Mouse (Mus musculus) embryonic facial prominence, embryonic 11.5 days (tissue): ENCODE measurements around the gene March1. TPM values are rescaled to one million over a fixed set of nuclear protein-coding genes. Genes with fewer than 3 reads are reported as not detected.
"Not testable (repeated sequence)": the region's sequence is repeated elsewhere in the genome, so short reads cannot be mapped to it uniquely, and the experiment has no call there.

Experiments
- ATAC-seq: fragments of 200-750 bp; cut with Nextera tagmentation; replicated peaks from 2 replicates; pipeline ENCODE4 v1.8.0; 2017; ENCODE audit warnings: low read depth; ENCODE audit not compliant: insufficient number of reproducible peaks, low FRiP score, low TSS enrichment
- DNase-seq: peaks from one replicate; pipeline ENCODE4 v3.0.0-alpha.2; 2015; ENCODE audit warnings: low spot score
- H3K27ac ChIP-seq: fragments of 300-500 bp; sonication (generic); replicated peaks from 2 replicates; pipeline ENCODE4 v1.5.1; 2014; ENCODE audit warnings: mild to moderate bottlenecking, low read depth, low read length, control low read depth
- H3K27me3 ChIP-seq: fragments of 300-500 bp; sonication (generic); 2 replicates; pipeline ENCODE4 v1.6.1; 2014; ENCODE audit warnings: mild to moderate bottlenecking, low read length, moderate library complexity, mixed read lengths; ENCODE audit not compliant: control insufficient read depth, insufficient read depth
- H3K36me3 ChIP-seq: fragments of 300-500 bp; sonication (generic); replicated peaks from 2 replicates; pipeline ENCODE4 v1.6.1; 2014; ENCODE audit warnings: low read depth, mild to moderate bottlenecking, low read length, moderate library complexity, mixed read lengths; ENCODE audit not compliant: control insufficient read depth, insufficient read depth
- H3K4me1 ChIP-seq: fragments of 300-500 bp; sonication (generic); 2 replicates; pipeline ENCODE4 v1.6.1; 2014; ENCODE audit warnings: low read length, mixed read lengths; ENCODE audit not compliant: control insufficient read depth, insufficient read depth
- H3K4me2 ChIP-seq: fragments of 300-500 bp; sonication (generic); 2 replicates; pipeline ENCODE4 v1.6.1; 2014; ENCODE audit warnings: low read depth, mild to moderate bottlenecking, control low read depth, low read length, moderate library complexity
- H3K4me3 ChIP-seq: fragments of 300-500 bp; sonication (generic); 2 replicates; pipeline ENCODE4 v1.5.1; 2014; ENCODE audit warnings: low read depth, low read length, control low read depth
- H3K9ac ChIP-seq: fragments of 300-500 bp; sonication (generic); replicated peaks from 2 replicates; pipeline ENCODE4 v1.6.1; 2014; ENCODE audit warnings: mild to moderate bottlenecking, control low read depth, low read length
- H3K9me3 ChIP-seq: fragments of 300-500 bp; sonication (generic); replicated peaks from 2 replicates; pipeline ENCODE4 v1.6.1; 2016; ENCODE audit warnings: mild to moderate bottlenecking, low read length, inconsistent platforms, mixed read lengths; ENCODE audit not compliant: control insufficient read depth
- WGBS: fragments of 180-500 bp; shearing (Covaris S2); extraction: QIAGEN DNeasy Blood & Tissue Kit; methylation state at CpG from one replicate; pipeline ENCODE4 v1.1.7; 2014; 5-methylcytosine and 5-hydroxymethylcytosine counted together
- polyA plus RNA-seq: library from polyadenylated mRNA; unstranded; fragments of >200 nt; fragmentation: Nextera tagmentation; extraction: Ambion mirVana; gene quantifications from 2 replicates; pipeline ENCODE4 v1.2.1, GENCODE M21; 2014

Gene March1
- polyA plus RNA-seq, 1 experiment from 2014 or later = 0.70 TPM

- ATAC-seq = no peak
- no peaks in the 10 kb centered on the region for H3K27me3 ChIP-seq
- no peaks in the 10 kb centered on the region for H3K36me3 ChIP-seq
- H3K4me1 ChIP-seq = no peaks in the 10 kb centered on the region
- no peak overlapping the region for H3K4me2 ChIP-seq
- H3K9me3 ChIP-seq = no peaks in the 10 kb centered on the region
- H3K27ac ChIP-seq = no peak overlapping the region
- no peak for DNase-seq
- H3K4me3 ChIP-seq = no peak overlapping the region
- no peak overlapping the region for H3K9ac ChIP-seq
- WGBS = 83% methylated on average over 6 of the region's 6 CpGs
These were observed 789.1 kb downstream of the March1 start for GRCm38 (mm10) chr8:66406596-66407361.

GRCm38 (mm10) chr8:66410080-66410615, 792.4 kb downstream of the March1 start:
- Histone ChIP-seq H3K36me3 (no peaks in the 10 kb centered on the region), H3K4me3 (no peak overlapping the region), H3K4me2 (no peak overlapping the region), H3K27ac (no peak overlapping the region), H3K4me1 (no peaks in the 10 kb centered on the region), H3K9ac (no peak overlapping the region), H3K27me3 (no peaks in the 10 kb centered on the region), H3K9me3 (no peaks in the 10 kb centered on the region)
- ATAC-seq (no peak), DNase-seq (no peak)
- 79% methylated on average over 9 of the region's 9 CpGs for WGBS

GRCm38 (mm10) chr8:66413101-66413500, 795.4 kb downstream of the March1 start:
- Histone ChIP-seq H3K4me1 (no peaks in the 10 kb centered on the region), H3K4me3 (no peak overlapping the region), H3K27ac (no peak overlapping the region), H3K4me2 (no peak overlapping the region), H3K9ac (no peak overlapping the region), H3K27me3 (no peaks in the 10 kb centered on the region), H3K9me3 (no peaks in the 10 kb centered on the region), H3K36me3 (no peaks in the 10 kb centered on the region)
- DNase-seq (no peak), ATAC-seq (no peak)
- WGBS = 54% methylated on average over 2 of the region's 2 CpGs

DNA sequence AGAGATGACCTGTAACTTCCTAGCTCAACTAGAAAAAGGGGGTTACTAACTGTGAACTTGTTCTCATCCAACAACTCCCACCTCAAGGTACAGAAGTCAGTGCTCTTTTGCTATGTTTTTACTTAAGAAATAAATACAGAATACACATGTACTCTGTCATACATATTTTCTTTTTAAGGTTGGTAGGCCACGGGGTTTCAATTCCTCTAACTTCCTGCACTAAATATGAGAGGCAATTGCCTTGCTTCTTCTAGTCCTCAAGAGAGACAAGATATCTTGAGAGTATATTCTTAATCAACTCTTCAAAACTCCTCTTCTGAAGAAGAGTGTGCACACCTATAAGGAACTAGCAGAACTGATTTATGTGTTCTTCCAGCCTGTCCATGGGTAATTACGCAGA, 797.5 kb downstream of the March1 start:
- H3K4me3 ChIP-seq = no peak overlapping the region
- H3K4me1 ChIP-seq = no peaks in the 10 kb centered on the region
- no peaks in the 10 kb centered on the region for H3K36me3 ChIP-seq
- H3K4me2 ChIP-seq = no peak overlapping the region
- DNase-seq (no peak), ATAC-seq (no peak)
- H3K27ac ChIP-seq = no peak overlapping the region
- no peaks in the 10 kb centered on the region for H3K27me3 ChIP-seq
- WGBS = 85% methylated on average over 2 of the region's 2 CpGs
- H3K9ac ChIP-seq = no peak overlapping the region
- H3K9me3 ChIP-seq = no peaks in the 10 kb centered on the region

GRCm38 (mm10) chr8:66417591-66417990, 799.9 kb downstream of the March1 start:
- H3K27me3 ChIP-seq, H3K9me3 ChIP-seq, H3K4me2 ChIP-seq, DNase-seq, ATAC-seq, H3K4me3 ChIP-seq, H3K36me3 ChIP-seq, H3K9ac ChIP-seq, H3K27ac ChIP-seq, H3K4me1 ChIP-seq: not testable (repeated sequence)
- 91% methylated on average over 4 of the region's 4 CpGs for WGBS

DNA sequence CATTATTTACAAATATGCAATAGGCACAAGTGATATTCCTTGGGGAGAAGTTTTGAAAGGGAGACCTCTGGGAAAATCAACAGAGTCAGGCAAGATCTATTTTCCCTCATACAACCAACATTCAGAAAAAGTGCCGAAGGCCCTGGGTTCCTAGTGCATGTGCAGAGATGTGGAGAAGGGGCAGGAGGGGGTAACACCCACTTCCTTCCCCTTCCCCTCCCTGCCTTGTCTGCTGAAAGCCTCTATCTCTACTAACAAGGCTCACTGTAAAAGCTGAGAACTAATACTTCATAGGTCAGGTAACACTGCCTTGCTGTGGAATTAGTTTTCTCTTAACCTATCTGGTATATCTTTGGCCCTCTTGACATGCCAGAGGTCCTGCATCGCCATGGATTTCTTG, 812.9 kb downstream of the March1 start:
- H3K27ac ChIP-seq = no peak overlapping the region
- H3K9ac ChIP-seq = no peak overlapping the region
- H3K4me3 ChIP-seq = no peak overlapping the region
- no peaks in the 10 kb centered on the region for H3K36me3 ChIP-seq
- WGBS = 86% methylated on average over 2 of the region's 2 CpGs
- DNase-seq (no peak), ATAC-seq (no peak)
- no peaks in the 10 kb centered on the region for H3K9me3 ChIP-seq
- H3K27me3 ChIP-seq = no peaks in the 10 kb centered on the region
- H3K4me2 ChIP-seq = no peak overlapping the region
- H3K4me1 ChIP-seq = no peaks in the 10 kb centered on the region

DNA sequence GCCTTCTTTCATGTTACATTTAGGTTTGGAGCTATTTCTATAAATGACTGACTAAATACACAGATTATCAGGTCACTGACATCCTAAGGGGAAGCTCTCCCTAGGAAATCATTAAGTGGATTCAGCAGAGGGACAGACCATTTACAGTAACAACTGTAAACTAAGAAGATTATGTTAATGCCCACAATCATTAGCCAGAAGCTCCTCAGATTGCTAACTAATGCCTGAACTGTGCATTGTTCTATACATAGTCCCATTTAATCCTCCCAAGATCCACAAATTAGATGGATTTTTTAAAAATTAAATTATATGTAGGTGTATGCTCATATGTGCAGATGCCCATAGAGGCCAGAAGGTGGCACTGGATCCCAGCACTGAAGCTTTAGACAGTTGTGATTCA, 815.9 kb downstream of the March1 start:
- Histone ChIP-seq H3K4me3 (no peak overlapping the region), H3K9me3 (no peaks in the 10 kb centered on the region), H3K36me3 (no peaks in the 10 kb centered on the region), H3K27ac (no peak overlapping the region), H3K4me1 (no peaks in the 10 kb centered on the region), H3K4me2 (no peak overlapping the region), H3K27me3 (no peaks in the 10 kb centered on the region), H3K9ac (no peak overlapping the region)
- DNase-seq (no peak), ATAC-seq (no peak)

DNA sequence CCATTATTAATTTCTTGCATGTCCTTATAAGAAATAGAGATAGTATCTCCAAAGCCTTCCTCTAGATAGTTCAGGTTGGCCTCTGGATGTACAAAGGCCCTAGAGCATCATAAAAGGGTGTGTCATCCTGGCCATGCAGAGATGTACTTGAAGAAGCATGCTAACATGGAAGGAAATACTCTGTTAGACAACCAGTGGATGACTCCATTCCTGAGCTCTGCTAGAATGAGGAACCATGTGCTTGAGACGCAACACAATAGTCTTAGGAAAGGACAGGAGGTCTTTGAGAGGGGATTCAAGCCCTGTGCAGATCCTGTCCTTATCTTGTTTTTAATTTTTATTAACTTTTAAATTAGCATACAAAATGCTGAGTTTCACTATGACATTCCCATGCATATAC, 819.1 kb downstream of the March1 start:
- Histone ChIP-seq H3K4me2 (no peak overlapping the region), H3K27me3 (no peaks in the 10 kb centered on the region), H3K4me3 (no peak overlapping the region), H3K27ac (no peak overlapping the region), H3K9me3 (no peaks in the 10 kb centered on the region), H3K9ac (no peak overlapping the region), H3K36me3 (no peaks in the 10 kb centered on the region), H3K4me1 (no peaks in the 10 kb centered on the region)
- WGBS = 96% methylated on average over 1 of the region's 1 CpGs
- ATAC-seq = no peak
- no peak for DNase-seq
